Mouse (Mus musculus): Measurements from ENCODE around the gene Tuft1. TPM values are rescaled to one million over a fixed set of nuclear protein-coding genes. Genes with fewer than 3 reads are reported as not detected.
"Not testable (repeated sequence)": the region's sequence is repeated elsewhere in the genome, so short reads cannot be mapped to it uniquely, and the experiment has no call there.

The Tuft1 gene
- polyA plus RNA-seq, 1 experiment from 2014 or later: 5.6 TPM

GRCm38 (mm10) chr3:94690616-94691247 lies 32.1 kb upstream of the Tuft1 start:
- Histone ChIP-seq H3K4me3 (replicated peaks; ENCODE audit: low read length) (no peak overlapping the region), H3K27me3 (replicated peaks; ENCODE audit: control insufficient read depth, insufficient read depth, low read length) (no peaks in the 10 kb centered on the region), H3K9me3 (ENCODE audit: control insufficient read depth, low read length) (no peaks in the 10 kb centered on the region), H3K4me1 (replicated peaks; ENCODE audit: control insufficient read depth, insufficient read depth, low read length) (no peaks in the 10 kb centered on the region), H3K36me3 (ENCODE audit: control insufficient read depth, insufficient read depth) (no peaks in the 10 kb centered on the region), H3K4me2 (ENCODE audit: low read length) (no peak overlapping the region), H3K9ac (replicated peaks; ENCODE audit: low read depth, low read length) (no peak overlapping the region), H3K27ac (ENCODE audit: low read length) (no peak overlapping the region)
- ATAC-seq: no peak

GRCm38 (mm10) chr3:94690162-94690561 lies 31.5 kb upstream of the Tuft1 start:
- WGBS: 57% methylated on average over 6 of the region's 6 CpGs
- not testable (repeated sequence) for H3K36me3 ChIP-seq (ENCODE audit: control insufficient read depth, insufficient read depth); H3K9ac ChIP-seq (replicated peaks; ENCODE audit: low read depth, low read length); H3K4me1 ChIP-seq (replicated peaks; ENCODE audit: control insufficient read depth, insufficient read depth, low read length); H3K27me3 ChIP-seq (replicated peaks; ENCODE audit: control insufficient read depth, insufficient read depth, low read length); H3K27ac ChIP-seq (ENCODE audit: low read length); H3K9me3 ChIP-seq (ENCODE audit: control insufficient read depth, low read length); ATAC-seq; H3K4me3 ChIP-seq (replicated peaks; ENCODE audit: low read length); H3K4me2 ChIP-seq (ENCODE audit: low read length)

GRCm38 (mm10) chr3:94689195-94689594 lies 30.5 kb upstream of the Tuft1 start:
- H3K4me3 ChIP-seq (replicated peaks; ENCODE audit: low read length); H3K9ac ChIP-seq (replicated peaks; ENCODE audit: low read depth, low read length); H3K9me3 ChIP-seq (ENCODE audit: control insufficient read depth, low read length); H3K36me3 ChIP-seq (ENCODE audit: control insufficient read depth, insufficient read depth); ATAC-seq; H3K4me2 ChIP-seq (ENCODE audit: low read length); H3K4me1 ChIP-seq (replicated peaks; ENCODE audit: control insufficient read depth, insufficient read depth, low read length); H3K27me3 ChIP-seq (replicated peaks; ENCODE audit: control insufficient read depth, insufficient read depth, low read length); H3K27ac ChIP-seq (ENCODE audit: low read length): not testable (repeated sequence)
- 67% methylated on average over 1 of the region's 1 CpGs for WGBS

GRCm38 (mm10) chr3:94688698-94689097 lies 30.0 kb upstream of the Tuft1 start:
- not testable (repeated sequence) for H3K27ac ChIP-seq (ENCODE audit: low read length); H3K4me3 ChIP-seq (replicated peaks; ENCODE audit: low read length); ATAC-seq; H3K4me2 ChIP-seq (ENCODE audit: low read length); H3K36me3 ChIP-seq (ENCODE audit: control insufficient read depth, insufficient read depth); H3K27me3 ChIP-seq (replicated peaks; ENCODE audit: control insufficient read depth, insufficient read depth, low read length); H3K9ac ChIP-seq (replicated peaks; ENCODE audit: low read depth, low read length); H3K4me1 ChIP-seq (replicated peaks; ENCODE audit: control insufficient read depth, insufficient read depth, low read length); H3K9me3 ChIP-seq (ENCODE audit: control insufficient read depth, low read length)
- WGBS: 78% methylated on average over 2 of the region's 3 CpGs

GRCm38 (mm10) chr3:94685989-94686772 lies 27.5 kb upstream of the Tuft1 start:
- not testable (repeated sequence) for H3K27me3 ChIP-seq (replicated peaks; ENCODE audit: control insufficient read depth, insufficient read depth, low read length); H3K27ac ChIP-seq (ENCODE audit: low read length); H3K4me1 ChIP-seq (replicated peaks; ENCODE audit: control insufficient read depth, insufficient read depth, low read length); ATAC-seq; H3K4me2 ChIP-seq (ENCODE audit: low read length); H3K36me3 ChIP-seq (ENCODE audit: control insufficient read depth, insufficient read depth); H3K9ac ChIP-seq (replicated peaks; ENCODE audit: low read depth, low read length); H3K9me3 ChIP-seq (ENCODE audit: control insufficient read depth, low read length); H3K4me3 ChIP-seq (replicated peaks; ENCODE audit: low read length)
- 88% methylated on average over 8 of the region's 8 CpGs for WGBS

GRCm38 (mm10) chr3:94683646-94684045 lies 25.0 kb upstream of the Tuft1 start:
- 87% methylated on average over 6 of the region's 6 CpGs for WGBS
- Histone ChIP-seq H3K27ac (ENCODE audit: low read length) (no peak overlapping the region), H3K4me3 (replicated peaks; ENCODE audit: low read length) (no peak overlapping the region), H3K36me3 (ENCODE audit: control insufficient read depth, insufficient read depth) (no peaks in the 10 kb centered on the region), H3K4me1 (replicated peaks; ENCODE audit: control insufficient read depth, insufficient read depth, low read length) (no peaks in the 10 kb centered on the region), H3K9me3 (ENCODE audit: control insufficient read depth, low read length) (no peaks in the 10 kb centered on the region), H3K9ac (replicated peaks; ENCODE audit: low read depth, low read length) (no peak overlapping the region), H3K4me2 (ENCODE audit: low read length) (no peak overlapping the region), H3K27me3 (replicated peaks; ENCODE audit: control insufficient read depth, insufficient read depth, low read length) (no peaks in the 10 kb centered on the region)
- ATAC-seq: no peak

- H3K27ac ChIP-seq (ENCODE audit: low read length): no peak overlapping the region
- no peak overlapping the region for H3K4me2 ChIP-seq (ENCODE audit: low read length)
- H3K36me3 ChIP-seq (ENCODE audit: control insufficient read depth, insufficient read depth): no peaks in the 10 kb centered on the region
- no peak overlapping the region for H3K4me3 ChIP-seq (replicated peaks; ENCODE audit: low read length)
- no peak overlapping the region for H3K9ac ChIP-seq (replicated peaks; ENCODE audit: low read depth, low read length)
- no peaks in the 10 kb centered on the region for H3K27me3 ChIP-seq (replicated peaks; ENCODE audit: control insufficient read depth, insufficient read depth, low read length)
- no peak for ATAC-seq
- H3K4me1 ChIP-seq (replicated peaks; ENCODE audit: control insufficient read depth, insufficient read depth, low read length): no peaks in the 10 kb centered on the region
- 93% methylated on average over 16 of the region's 16 CpGs for WGBS
- no peaks in the 10 kb centered on the region for H3K9me3 ChIP-seq (ENCODE audit: control insufficient read depth, low read length)
Observed at GRCm38 (mm10) chr3:94680783-94681182, 22.1 kb upstream of the Tuft1 start.

GRCm38 (mm10) chr3:94680032-94680431 lies 21.4 kb upstream of the Tuft1 start:
- ATAC-seq; H3K9ac ChIP-seq (replicated peaks; ENCODE audit: low read depth, low read length); H3K4me1 ChIP-seq (replicated peaks; ENCODE audit: control insufficient read depth, insufficient read depth, low read length); H3K36me3 ChIP-seq (ENCODE audit: control insufficient read depth, insufficient read depth); H3K27ac ChIP-seq (ENCODE audit: low read length); H3K27me3 ChIP-seq (replicated peaks; ENCODE audit: control insufficient read depth, insufficient read depth, low read length); H3K4me3 ChIP-seq (replicated peaks; ENCODE audit: low read length); H3K9me3 ChIP-seq (ENCODE audit: control insufficient read depth, low read length); H3K4me2 ChIP-seq (ENCODE audit: low read length): not testable (repeated sequence)
- WGBS: 95% methylated on average over 12 of the region's 12 CpGs

GRCm38 (mm10) chr3:94679351-94679841 lies 20.7 kb upstream of the Tuft1 start:
- Histone ChIP-seq H3K4me2 (ENCODE audit: low read length) (no peak overlapping the region), H3K9me3 (ENCODE audit: control insufficient read depth, low read length) (no peaks in the 10 kb centered on the region), H3K9ac (replicated peaks; ENCODE audit: low read depth, low read length) (no peak overlapping the region), H3K27ac (ENCODE audit: low read length) (no peak overlapping the region), H3K27me3 (replicated peaks; ENCODE audit: control insufficient read depth, insufficient read depth, low read length) (no peaks in the 10 kb centered on the region), H3K36me3 (ENCODE audit: control insufficient read depth, insufficient read depth) (no peaks in the 10 kb centered on the region), H3K4me3 (replicated peaks; ENCODE audit: low read length) (no peak overlapping the region), H3K4me1 (replicated peaks; ENCODE audit: control insufficient read depth, insufficient read depth, low read length) (no peaks in the 10 kb centered on the region)
- ATAC-seq: no peak
- WGBS: 79% methylated on average over 8 of the region's 8 CpGs
